Mouse (Mus musculus) forebrain, postnatal 0 days (tissue): ENCODE data around the gene Efcab8. TPM values are rescaled to one million over a fixed set of nuclear protein-coding genes. Genes with fewer than 3 reads are reported as not detected.

ENCODE experiments used
- ATAC-seq: fragments of 200-750 bp; cut with Nextera tagmentation; 2 replicates; pipeline ENCODE4 v1.8.0; 2017; ENCODE audit warnings: mild to moderate bottlenecking, moderate library complexity
- DNase-seq: peaks from one replicate; pipeline ENCODE4 v3.0.0-alpha.2; 2015
- H3K27ac ChIP-seq: fragments of 300-500 bp; sonication (generic); 2 replicates; pipeline ENCODE4 v1.5.1; 2014; ENCODE audit warnings: low read depth, mild to moderate bottlenecking, antibody characterized with exemption, low read length, moderate library complexity, mixed read lengths
- H3K27me3 ChIP-seq: fragments of 300-500 bp; sonication (generic); 2 replicates; pipeline ENCODE4 v1.6.1; 2014; ENCODE audit warnings: mild to moderate bottlenecking, low read length, mixed read lengths; ENCODE audit not compliant: insufficient read depth
- H3K36me3 ChIP-seq: fragments of 300-500 bp; sonication (generic); 2 replicates; pipeline ENCODE4 v1.6.1; 2014; ENCODE audit warnings: mild to moderate bottlenecking, moderate library complexity; ENCODE audit not compliant: insufficient read depth
- H3K4me1 ChIP-seq: fragments of 300-500 bp; sonication (generic); 2 replicates; pipeline ENCODE4 v1.6.1; 2014; ENCODE audit warnings: antibody characterized with exemption; ENCODE audit not compliant: insufficient read depth
- H3K4me2 ChIP-seq: fragments of 300-500 bp; sonication (generic); 2 replicates; pipeline ENCODE4 v1.6.1; 2014; ENCODE audit warnings: low read depth, mild to moderate bottlenecking, moderate library complexity
- H3K4me3 ChIP-seq: fragments of 300-500 bp; sonication (generic); 2 replicates; pipeline ENCODE4 v1.5.1; 2014; ENCODE audit warnings: low read depth, low read length, mixed read lengths
- H3K9ac ChIP-seq: fragments of 300-500 bp; sonication (generic); 2 replicates; pipeline ENCODE4 v1.6.1; 2014; ENCODE audit warnings: mild to moderate bottlenecking
- H3K9me3 ChIP-seq: fragments of 300-500 bp; sonication (generic); 2 replicates; pipeline ENCODE4 v1.6.1; 2016; ENCODE audit warnings: low read length
- CTCF ChIP-seq: sonication (generic); IDR thresholded peaks from 2 replicates; pipeline ENCODE4 v1.5.1; 2016; ENCODE audit warnings: antibody characterized with exemption, control low read depth, low read depth
- WGBS: fragments of 180-500 bp; shearing (Covaris S2); extraction: QIAGEN DNeasy Blood & Tissue Kit; methylation state at CpG from one replicate; pipeline ENCODE4 v1.1.7; 2014; 5-methylcytosine and 5-hydroxymethylcytosine counted together
- polyA plus RNA-seq: library from polyadenylated mRNA; unstranded; fragments of >200 nt; fragmentation: Nextera tagmentation; extraction: Ambion mirVana; gene quantifications from 2 replicates; pipeline ENCODE4 v1.2.1, GENCODE M21; 2015
- total RNA-seq: library from RNA; depleted of rRNA; stranded (reverse); fragments of >200 nt; gene quantifications from 2 replicates; pipeline ENCODE4 v1.2.3, GENCODE M21; 2014; rRNA removed

The Efcab8 gene
- total and polyA plus RNA-seq, 2 experiments from 2014 or later = 0.05 TPM; not detected in 1

- WGBS = 87% methylated on average over 4 of the region's 4 CpGs
- Histone ChIP-seq H3K27me3 (no peaks in the 10 kb centered on the region), H3K4me2 (no peak within 1 kb of the TSS), H3K4me1 (no peaks in the 10 kb centered on the region), H3K27ac (no peak within 1 kb of the TSS), H3K9me3 (no peaks in the 10 kb centered on the region), H3K36me3 (no peaks in the 10 kb centered on the region), H3K4me3 (no peak within 1 kb of the TSS), H3K9ac (no peak within 1 kb of the TSS)
- no peak for TF ChIP-seq CTCF
- DNase-seq = no peak
- ATAC-seq = no peak
Measured at GRCm38 (mm10) chr2:153870984-153871383, 91.3 kb downstream of the Efcab8 start, which contains the start of gene Sun5. Sun5 (minus strand) TSS chr2:153871084.

- no peak within 1 kb of the TSS for H3K4me2 ChIP-seq
- ATAC-seq = no peak
- H3K9me3 ChIP-seq = no peaks in the 10 kb centered on the region
- no peaks in the 10 kb centered on the region for H3K27me3 ChIP-seq
- no peak within 1 kb of the TSS for H3K27ac ChIP-seq
- no peak for DNase-seq
- no peak within 1 kb of the TSS for H3K9ac ChIP-seq
- H3K4me1 ChIP-seq = no peaks in the 10 kb centered on the region
- no peak within 1 kb of the TSS for H3K4me3 ChIP-seq
- 82% methylated on average over 9 of the region's 9 CpGs for WGBS
- H3K36me3 ChIP-seq = no peaks in the 10 kb centered on the region
- no peak for TF ChIP-seq CTCF
Measured at GRCm38 (mm10) chr2:153874745-153875144, 95.0 kb downstream of the Efcab8 start, which contains the start of gene Bpifb2. Bpifb2 (plus strand) TSS chr2:153875045.

Other genes starting within 250 kb of the Efcab8 start
- 57.4 and 58.5 TPM in 2 replicates for gene Nol4l, start 250.0 kb upstream of the Efcab8 start, total RNA-seq
- gene Nol4l, start 250.0 kb upstream of the Efcab8 start, polyA plus RNA-seq = 20.5 and 28.0 TPM in 2 replicates
- 39.2 and 46.4 TPM in 2 replicates for gene Commd7, start 147.2 kb upstream of the Efcab8 start, total RNA-seq
- gene Commd7, start 147.2 kb upstream of the Efcab8 start, polyA plus RNA-seq = 105 and 116 TPM in 2 replicates
- 1.9 and 3.9 TPM in 2 replicates for gene Dnmt3b, start 130.5 kb upstream of the Efcab8 start, total RNA-seq
- 1.3 and 1.9 TPM in 2 replicates for gene Dnmt3b, start 130.5 kb upstream of the Efcab8 start, polyA plus RNA-seq
- gene Dnmt3c, start 83.3 kb upstream of the Efcab8 start, total RNA-seq = not detected in 2 replicates
- not detected in 2 replicates for gene Dnmt3c, start 83.3 kb upstream of the Efcab8 start, polyA plus RNA-seq
- 97.6 and 117 TPM in 2 replicates for gene Mapre1, start 38.7 kb upstream of the Efcab8 start, total RNA-seq
- gene Mapre1, start 38.7 kb upstream of the Efcab8 start, polyA plus RNA-seq = 354 and 411 TPM in 2 replicates
- gene Sun5, start 91.2 kb downstream of the Efcab8 start, total RNA-seq = not detected in 2 replicates
- gene Sun5, start 91.2 kb downstream of the Efcab8 start, polyA plus RNA-seq = not detected in 2 replicates
- gene Bpifb2, start 95.1 kb downstream of the Efcab8 start, total RNA-seq = not detected in 2 replicates
- not detected in 2 replicates for gene Bpifb2, start 95.1 kb downstream of the Efcab8 start, polyA plus RNA-seq
- gene Bpifb6, start 120.5 kb downstream of the Efcab8 start, total RNA-seq = 0.46 TPM in 1 of 2 replicates, not detected in the other
- gene Bpifb6, start 120.5 kb downstream of the Efcab8 start, polyA plus RNA-seq = not detected in 2 replicates
- not detected in 2 replicates for gene Bpifb3, start 138.3 kb downstream of the Efcab8 start, total RNA-seq
- gene Bpifb3, start 138.3 kb downstream of the Efcab8 start, polyA plus RNA-seq = 0.10 TPM in 1 of 2 replicates, not detected in the other
- not detected in 2 replicates for gene Bpifb4, start 158.3 kb downstream of the Efcab8 start, total RNA-seq
- not detected in 2 replicates for gene Bpifb4, start 158.3 kb downstream of the Efcab8 start, polyA plus RNA-seq
- gene Bpifa6, start 195.0 kb downstream of the Efcab8 start, total RNA-seq = not detected in 2 replicates
- not detected in 2 replicates for gene Bpifa6, start 195.0 kb downstream of the Efcab8 start, polyA plus RNA-seq
- gene Bpifa2, start 228.3 kb downstream of the Efcab8 start, total RNA-seq = not detected in 2 replicates
- not detected in 2 replicates for gene Bpifa2, start 228.3 kb downstream of the Efcab8 start, polyA plus RNA-seq